Mouse (Mus musculus) heart, adult 2 months (tissue): ENCODE results near the gene Slc5a6.

ENCODE experiments used
- CTCF ChIP-seq: fragments of 200-600 bp; IDR thresholded peaks from 2 replicates; pipeline ENCODE4 v1.8.1; 2022; ENCODE audit warnings: antibody characterized with exemption, mild to moderate bottlenecking, moderate library complexity
- EP300 ChIP-seq: fragments of 200-500 bp; IDR thresholded peaks from 2 replicates; pipeline ENCODE4 v1.6.1; 2011; ENCODE audit warnings: low read depth, low read length, control low read depth; ENCODE audit not compliant: insufficient read depth
- POLR2A ChIP-seq: fragments of 200-500 bp; IDR thresholded peaks from 2 replicates; pipeline ENCODE4 v1.6.1; 2011; ENCODE audit warnings: mild to moderate bottlenecking, low read depth, low read length, control low read depth; ENCODE audit not compliant: insufficient read depth

DNA sequence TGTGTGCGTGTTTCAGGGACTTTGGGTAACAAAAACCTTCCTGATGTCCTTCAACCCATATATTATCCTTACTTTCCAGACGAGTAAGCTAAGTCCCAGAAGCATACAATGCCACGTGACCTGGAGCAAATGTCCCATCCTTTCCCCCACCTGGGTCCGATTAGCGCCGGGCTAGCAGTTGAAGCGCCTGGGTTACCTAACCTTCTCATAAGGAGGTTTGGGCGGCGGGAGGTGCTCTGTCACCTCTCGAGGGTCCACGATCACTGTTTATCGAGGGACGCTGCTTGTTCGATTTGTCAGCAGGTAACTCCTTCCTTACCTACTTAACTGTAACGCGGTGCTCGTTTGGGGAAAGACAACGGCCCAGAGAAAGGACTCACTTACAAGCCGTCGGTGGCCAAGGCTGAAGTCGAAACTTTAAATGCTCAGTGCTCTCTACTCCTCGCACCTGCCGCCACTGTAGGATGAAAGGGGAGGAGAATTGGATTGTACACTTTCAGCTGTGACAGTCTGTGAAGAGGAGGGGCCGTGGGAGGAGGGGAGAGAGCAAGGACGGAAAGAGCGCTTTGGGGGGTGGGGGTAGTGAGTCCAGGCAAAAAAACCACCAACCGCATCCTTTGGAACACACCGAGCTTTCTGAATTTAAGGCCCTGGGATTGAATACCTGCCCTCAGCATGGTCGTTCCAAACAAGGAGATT lies 45.5 kb upstream of the Slc5a6 start:
- TF ChIP-seq EP300 = no peak
- TF ChIP-seq CTCF = no peak
- no peak for TF ChIP-seq POLR2A
